Mouse (Mus musculus) heart, postnatal 0 days (tissue): ENCODE data around the gene Gm37240. TPM values are rescaled to one million over a fixed set of nuclear protein-coding genes. Genes with fewer than 3 reads are reported as not detected.

Source experiments
- ATAC-seq: fragments of 200-750 bp; cut with Nextera tagmentation; 2 replicates; pipeline ENCODE4 v1.8.0; 2017; ENCODE audit warnings: low read depth, moderate number of reproducible peaks, moderate library complexity; ENCODE audit not compliant: insufficient read depth
- DNase-seq: peaks from one replicate; pipeline ENCODE4 v3.0.0-alpha.2; 2016; ENCODE audit warnings: low spot score
- H3K27ac ChIP-seq: fragments of 300-500 bp; sonication (generic); 2 replicates; pipeline ENCODE4 v1.5.1; 2014; ENCODE audit warnings: low read depth, mild to moderate bottlenecking
- H3K27me3 ChIP-seq: fragments of 300-500 bp; sonication (generic); 2 replicates; pipeline ENCODE4 v1.6.1; 2014; ENCODE audit warnings: low read length, mixed read lengths; ENCODE audit not compliant: control insufficient read depth, insufficient read depth
- H3K36me3 ChIP-seq: fragments of 300-500 bp; sonication (generic); replicated peaks from 2 replicates; pipeline ENCODE4 v1.6.1; 2014; ENCODE audit warnings: low read length, mixed read lengths; ENCODE audit not compliant: control insufficient read depth, insufficient read depth
- H3K4me1 ChIP-seq: fragments of 300-500 bp; sonication (generic); 2 replicates; pipeline ENCODE4 v1.6.1; 2014; ENCODE audit warnings: antibody characterized with exemption; ENCODE audit not compliant: control insufficient read depth, insufficient read depth
- H3K4me2 ChIP-seq: fragments of 300-500 bp; sonication (generic); 2 replicates; pipeline ENCODE4 v1.6.1; 2014; ENCODE audit warnings: low read depth, mild to moderate bottlenecking, low read length, moderate library complexity
- H3K4me3 ChIP-seq: fragments of 300-500 bp; sonication (generic); 2 replicates; pipeline ENCODE4 v1.5.1; 2014; ENCODE audit warnings: low read depth, low read length
- H3K9ac ChIP-seq: fragments of 300-500 bp; sonication (generic); replicated peaks from 2 replicates; pipeline ENCODE4 v1.6.1; 2014; ENCODE audit warnings: low read depth, low read length, mixed read lengths
- H3K9me3 ChIP-seq: fragments of 300-500 bp; sonication (generic); replicated peaks from 2 replicates; pipeline ENCODE4 v1.6.1; 2016; ENCODE audit warnings: low read length; ENCODE audit not compliant: control insufficient read depth
- CTCF ChIP-seq: IDR thresholded peaks from 2 replicates; pipeline ENCODE4 v1.5.1; 2016; ENCODE audit warnings: antibody characterized with exemption, control low read depth, low read depth
- EP300 ChIP-seq: IDR thresholded peaks from 2 replicates; pipeline ENCODE4 v1.6.1; 2016; ENCODE audit warnings: antibody characterized with exemption, low read depth
- whole genome bisulfite sequencing: fragments of 180-500 bp; shearing (Covaris S2); extraction: QIAGEN DNeasy Blood & Tissue Kit; methylation state at CpG from one replicate; pipeline ENCODE4 v1.1.7; 2014; 5-methylcytosine and 5-hydroxymethylcytosine counted together
- polyA plus RNA-seq: library from polyadenylated mRNA; unstranded; fragments of >200 nt; fragmentation: Nextera tagmentation; extraction: Ambion mirVana; gene quantifications from 2 replicates; pipeline ENCODE4 v1.2.1, GENCODE M21; 2015
- total RNA-seq: library from RNA; depleted of rRNA; stranded (reverse); fragments of >200 nt; gene quantifications from 2 replicates; pipeline ENCODE4 v1.2.3, GENCODE M21; 2014; ENCODE audit warnings: low replicate concordance

Gm37240 gene
- total and polyA plus RNA-seq, 2 experiments from 2014 or later, result 21.7 to 72.1 TPM

DNA sequence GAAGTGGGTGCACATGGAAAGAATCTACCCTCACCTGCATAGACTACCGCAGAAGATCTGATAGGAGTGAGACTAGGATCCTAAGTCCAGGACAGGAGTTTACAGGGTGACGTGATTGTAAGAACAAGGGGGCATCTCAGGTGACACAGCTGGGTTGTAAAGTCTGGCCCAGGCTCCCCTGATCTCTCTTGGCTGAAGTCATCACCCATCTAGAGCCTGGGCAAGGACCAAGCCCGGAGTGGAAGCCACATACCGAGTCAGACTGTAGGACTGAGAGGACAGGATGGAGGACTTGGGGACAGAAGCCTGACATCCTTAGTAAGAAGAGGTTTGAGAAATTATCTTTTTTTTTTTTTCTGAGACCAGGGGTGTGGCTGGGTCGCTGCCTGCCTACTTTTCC lies 761.8 kb downstream of the Gm37240 start:
- no peak overlapping the region for H3K4me3 ChIP-seq
- H3K27ac ChIP-seq, result no peak overlapping the region
- WGBS, result 85% methylated on average over 5 of the region's 5 CpGs

DNA sequence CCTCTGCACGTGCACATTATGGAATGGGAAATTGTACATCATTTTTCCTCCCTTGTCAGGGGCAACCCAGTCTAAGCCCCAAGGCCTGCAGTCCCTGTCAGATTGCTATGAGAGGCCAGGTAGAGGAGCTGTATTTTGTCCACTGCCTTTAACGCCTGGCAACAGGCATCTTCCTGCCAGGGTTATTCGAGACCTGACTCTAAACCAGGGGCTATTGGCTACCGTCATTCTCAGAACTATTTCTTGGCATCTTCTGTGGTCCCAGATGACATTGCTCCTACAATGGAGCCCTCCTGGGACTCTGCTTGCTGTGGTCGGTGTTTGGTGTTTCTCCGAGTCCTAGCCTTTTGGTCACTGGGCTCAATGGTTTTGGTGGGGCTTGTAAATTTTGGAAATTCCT lies 762.4 kb downstream of the Gm37240 start:
- H3K36me3 ChIP-seq, result no peaks in the 10 kb centered on the region
- no peak overlapping the region for H3K4me3 ChIP-seq
- H3K4me1 ChIP-seq, result no peaks in the 10 kb centered on the region
- H3K4me2 ChIP-seq, result no peak overlapping the region
- DNase-seq (no peak), ATAC-seq (no peak)
- no peaks in the 10 kb centered on the region for H3K27me3 ChIP-seq
- no peak overlapping the region for H3K9ac ChIP-seq
- no peaks in the 10 kb centered on the region for H3K9me3 ChIP-seq
- TF ChIP-seq CTCF (no peak), EP300 (no peak)
- 73% methylated on average over 6 of the region's 6 CpGs for WGBS
- no peak overlapping the region for H3K27ac ChIP-seq

More for the DNA sequence above, 761.8 kb downstream of the Gm37240 start:
- DNase-seq, result no peak
- Histone ChIP-seq H3K4me1 (no peaks in the 10 kb centered on the region), H3K9me3 (no peaks in the 10 kb centered on the region), H3K9ac (no peak overlapping the region), H3K36me3 (no peaks in the 10 kb centered on the region), H3K27me3 (no peaks in the 10 kb centered on the region), H3K4me2 (no peak overlapping the region)
- ATAC-seq, result no peak
- TF ChIP-seq EP300 (no peak), CTCF (no peak)

- Histone ChIP-seq H3K9ac (no peak overlapping the region), H3K27me3 (no peaks in the 10 kb centered on the region), H3K27ac (no peak overlapping the region), H3K4me3 (no peak overlapping the region), H3K4me2 (no peak overlapping the region), H3K4me1 (no peaks in the 10 kb centered on the region), H3K36me3 (no peaks in the 10 kb centered on the region), H3K9me3 (no peaks in the 10 kb centered on the region)
- ATAC-seq (no peak), DNase-seq (no peak)
- 83% methylated on average over 7 of the region's 7 CpGs for WGBS
- TF ChIP-seq CTCF (no peak), EP300 (no peak)
These were observed 762.9 kb downstream of the Gm37240 start for GRCm38 (mm10) chr3:85124410-85124809.

GRCm38 (mm10) chr3:85117702-85118101 lies 769.6 kb downstream of the Gm37240 start:
- peaks cover 7% of the 10 kb centered on the region; the same call in 1 of the 2 replicates for H3K4me1 ChIP-seq
- DNase-seq, result no peak
- ATAC-seq, result no peak
- H3K27me3 ChIP-seq, result no peaks in the 10 kb centered on the region
- H3K4me2 ChIP-seq, result no peak overlapping the region
- H3K36me3 ChIP-seq, result no peaks in the 10 kb centered on the region
- no peak overlapping the region for H3K4me3 ChIP-seq
- no peak overlapping the region for H3K9ac ChIP-seq
- no peak overlapping the region for H3K27ac ChIP-seq
- no peaks in the 10 kb centered on the region for H3K9me3 ChIP-seq
- TF ChIP-seq EP300 (no peak), CTCF (no peak)
- WGBS, result 74% methylated on average over 5 of the region's 5 CpGs

- ATAC-seq (no peak), DNase-seq (no peak)
- H3K9ac ChIP-seq, result no peak overlapping the region
- H3K27ac ChIP-seq, result no peak overlapping the region
- no peak overlapping the region for H3K4me2 ChIP-seq
- TF ChIP-seq EP300 (no peak), CTCF (no peak)
- 82% methylated on average over 7 of the region's 7 CpGs for WGBS
- no peak overlapping the region for H3K4me3 ChIP-seq
- H3K9me3 ChIP-seq, result no peaks in the 10 kb centered on the region
- no peaks in the 10 kb centered on the region for H3K36me3 ChIP-seq
- H3K4me1 ChIP-seq, result peaks cover 13% of the 10 kb centered on the region; the same call in 1 of the 2 replicates
- no peaks in the 10 kb centered on the region for H3K27me3 ChIP-seq
These were observed 770.3 kb downstream of the Gm37240 start for GRCm38 (mm10) chr3:85117014-85117413.

DNA sequence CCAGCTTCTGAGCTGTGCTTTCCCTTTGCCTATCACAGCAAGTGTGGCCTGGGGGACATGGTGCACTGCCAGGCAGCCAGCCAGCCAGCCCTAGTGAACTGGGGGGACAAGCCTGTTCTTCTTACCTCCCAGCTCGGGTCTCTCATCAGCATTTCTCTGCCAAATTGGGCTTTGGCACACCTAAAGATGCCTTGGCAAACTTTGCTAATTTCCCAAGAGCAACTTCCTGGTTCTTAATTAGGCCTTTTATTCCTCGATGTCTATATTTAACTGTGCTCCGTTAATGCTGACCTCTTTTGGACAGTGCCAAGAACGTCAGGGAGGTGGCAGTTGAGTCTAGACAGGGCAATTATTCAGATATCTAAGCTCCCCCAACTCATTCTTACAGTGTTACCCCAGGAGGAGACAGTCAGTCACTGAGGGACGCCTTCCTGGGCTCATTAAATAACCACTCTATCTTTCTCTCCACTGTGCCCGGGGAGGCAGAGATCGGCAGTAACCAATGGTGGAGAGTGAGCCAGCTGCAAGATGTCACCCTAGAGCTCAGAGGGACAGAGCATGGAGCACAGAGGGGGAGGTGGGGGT lies 771.3 kb downstream of the Gm37240 start:
- Histone ChIP-seq H3K4me1 (peaks cover 13% of the 10 kb centered on the region; the same call in 1 of the 2 replicates), H3K27me3 (no peaks in the 10 kb centered on the region), H3K27ac (peak overlapping the region; percentile 77), H3K9me3 (no peaks in the 10 kb centered on the region), H3K4me2 (peak overlapping the region; percentile 21; the same call in 1 of the 2 replicates), H3K36me3 (no peaks in the 10 kb centered on the region), H3K4me3 (no peak overlapping the region), H3K9ac (no peak overlapping the region)
- ATAC-seq, result peak; percentile 98
- WGBS, result 16% methylated on average over 7 of the region's 7 CpGs
- 0 out of 2 replicates have a peak, but pooled peaks have one; percentile 49 for TF ChIP-seq EP300
- no peak for TF ChIP-seq CTCF
- DNase-seq, result peak; percentile 77
